Mouse (Mus musculus) hindbrain, embryonic 14.5 days (tissue): ENCODE measurements at regions not wholly inside any gene's neighbourhood (a gene's known extent, or its start where the extent isn't known, plus 50 kb on each side); places are given as distances from the start of the nearest gene placed in this dataset.

Experiments used
- ATAC-seq: fragments of 200-750 bp; cut with Nextera tagmentation; 2 replicates; pipeline ENCODE4 v1.8.0; 2017; ENCODE audit warnings: moderate number of reproducible peaks, mild to moderate bottlenecking, moderate TSS enrichment, moderate library complexity; ENCODE audit not compliant: low FRiP score
- DNase-seq: peaks from one replicate; pipeline ENCODE4 v3.0.0-alpha.2; 2015; ENCODE audit warnings: low spot score
- H3K27ac ChIP-seq: fragments of 300-500 bp; sonication (generic); 2 replicates; pipeline ENCODE4 v1.5.1; 2014; ENCODE audit warnings: mild to moderate bottlenecking, moderate library complexity
- H3K27me3 ChIP-seq: fragments of 300-500 bp; sonication (generic); 2 replicates; pipeline ENCODE4 v1.6.1; 2014; ENCODE audit warnings: mild to moderate bottlenecking, low read length, mixed read lengths; ENCODE audit not compliant: control insufficient read depth, insufficient read depth
- H3K36me3 ChIP-seq: fragments of 300-500 bp; sonication (generic); replicated peaks from 2 replicates; pipeline ENCODE4 v1.6.1; 2014; ENCODE audit not compliant: control insufficient read depth, insufficient read depth
- H3K4me1 ChIP-seq: fragments of 300-500 bp; sonication (generic); replicated peaks from 2 replicates; pipeline ENCODE4 v1.6.1; 2014; ENCODE audit warnings: antibody characterized with exemption, low read length, mixed read lengths; ENCODE audit not compliant: control insufficient read depth, insufficient read depth
- H3K4me2 ChIP-seq: fragments of 300-500 bp; sonication (generic); replicated peaks from 2 replicates; pipeline ENCODE4 v1.6.1; 2014; ENCODE audit warnings: mild to moderate bottlenecking, moderate library complexity
- H3K4me3 ChIP-seq: fragments of 300-500 bp; sonication (generic); replicated peaks from 2 replicates; pipeline ENCODE4 v1.5.1; 2014; ENCODE audit warnings: mild to moderate bottlenecking, low read length
- H3K9ac ChIP-seq: fragments of 300-500 bp; sonication (generic); 2 replicates; pipeline ENCODE4 v1.6.1; 2014
- H3K9me3 ChIP-seq: fragments of 300-500 bp; sonication (generic); 2 replicates; pipeline ENCODE4 v1.6.1; 2016; ENCODE audit warnings: low read length; ENCODE audit not compliant: control insufficient read depth
- WGBS: fragments of 180-500 bp; shearing (Covaris S2); extraction: QIAGEN DNeasy Blood & Tissue Kit; methylation state at CpG from one replicate; pipeline ENCODE4 v1.1.7; 2014; 5-methylcytosine and 5-hydroxymethylcytosine counted together

GRCm38 (mm10) chr10:37480331-37480730 is 341.6 kb upstream of the Marcks start:
- WGBS = 84% methylated on average over 1 of the region's 1 CpGs
- DNase-seq (no peak), ATAC-seq (no peak)
- Histone ChIP-seq H3K4me2 (no peak overlapping the region), H3K4me1 (no peaks in the 10 kb centered on the region), H3K27me3 (no peaks in the 10 kb centered on the region), H3K27ac (no peak overlapping the region), H3K4me3 (no peak overlapping the region), H3K36me3 (no peaks in the 10 kb centered on the region), H3K9me3 (no peaks in the 10 kb centered on the region), H3K9ac (no peak overlapping the region)

DNA sequence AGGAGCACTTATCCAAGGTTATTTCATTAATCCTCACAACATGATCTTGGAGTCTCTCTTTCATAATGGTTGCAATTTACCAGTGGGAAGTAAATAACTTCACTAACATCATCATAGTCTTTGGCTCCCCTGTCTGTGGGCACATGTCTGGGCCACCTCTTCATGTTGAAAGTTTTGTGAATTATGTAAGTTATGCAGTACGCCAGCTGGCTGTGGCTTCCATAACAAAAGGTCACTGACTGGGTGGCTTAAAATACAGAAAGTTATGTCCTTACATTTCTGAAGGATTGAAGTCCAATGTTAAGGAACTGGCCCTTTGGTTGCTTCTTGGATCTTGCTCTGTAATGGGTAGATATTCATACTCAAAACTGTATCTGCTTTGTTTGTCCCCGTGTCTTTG is 339.4 kb upstream of the Marcks start:
- Histone ChIP-seq H3K4me3 (no peak overlapping the region), H3K27ac (no peak overlapping the region), H3K4me2 (no peak overlapping the region), H3K9me3 (no peaks in the 10 kb centered on the region), H3K27me3 (no peaks in the 10 kb centered on the region), H3K36me3 (no peaks in the 10 kb centered on the region), H3K4me1 (no peaks in the 10 kb centered on the region), H3K9ac (no peak overlapping the region)
- DNase-seq = no peak
- no peak for ATAC-seq
- WGBS = 93% methylated on average over 2 of the region's 2 CpGs

GRCm38 (mm10) chr10:37473086-37473485 is 334.4 kb upstream of the Marcks start:
- ATAC-seq = no peak
- no peak overlapping the region for H3K4me3 ChIP-seq
- H3K9ac ChIP-seq = no peak overlapping the region
- H3K27me3 ChIP-seq = no peaks in the 10 kb centered on the region
- H3K27ac ChIP-seq = no peak overlapping the region
- no peak overlapping the region for H3K4me2 ChIP-seq
- WGBS = 71% methylated on average over 5 of the region's 5 CpGs
- no peaks in the 10 kb centered on the region for H3K9me3 ChIP-seq
- H3K36me3 ChIP-seq = no peaks in the 10 kb centered on the region
- DNase-seq = no peak
- H3K4me1 ChIP-seq = no peaks in the 10 kb centered on the region

DNA sequence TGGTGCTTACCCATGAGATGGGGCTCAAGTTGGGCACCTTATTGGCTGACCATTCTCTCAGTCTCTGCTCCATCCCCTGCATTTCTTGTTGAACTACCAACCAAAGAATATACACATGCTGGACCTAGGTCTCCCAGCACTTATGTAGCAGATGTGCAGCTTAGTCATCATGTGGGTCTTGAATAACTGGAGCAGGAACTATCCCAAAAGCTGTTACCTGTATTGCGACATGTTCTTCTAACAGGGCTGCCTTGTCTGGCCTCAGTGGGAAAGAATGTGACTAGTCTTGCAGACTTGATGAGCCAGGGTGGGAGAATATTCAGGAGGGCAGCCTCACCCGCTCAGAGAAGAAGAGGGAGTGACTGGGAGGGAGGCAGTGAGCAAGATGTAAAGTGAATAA is 318.7 kb upstream of the Marcks start:
- Histone ChIP-seq H3K36me3 (no peaks in the 10 kb centered on the region), H3K9me3 (no peaks in the 10 kb centered on the region), H3K4me2 (no peak overlapping the region), H3K4me1 (no peaks in the 10 kb centered on the region), H3K27ac (no peak overlapping the region), H3K4me3 (no peak overlapping the region), H3K27me3 (no peaks in the 10 kb centered on the region), H3K9ac (no peak overlapping the region)
- DNase-seq (no peak), ATAC-seq (no peak)
- WGBS = 79% methylated on average over 2 of the region's 2 CpGs

GRCm38 (mm10) chr10:37449894-37450293 is 311.2 kb upstream of the Marcks start:
- Histone ChIP-seq H3K9me3 (no peaks in the 10 kb centered on the region), H3K36me3 (no peaks in the 10 kb centered on the region), H3K4me2 (no peak overlapping the region), H3K27ac (no peak overlapping the region), H3K4me3 (no peak overlapping the region), H3K4me1 (no peaks in the 10 kb centered on the region), H3K27me3 (no peaks in the 10 kb centered on the region), H3K9ac (no peak overlapping the region)
- DNase-seq = no peak
- no peak for ATAC-seq
- WGBS = 85% methylated on average over 2 of the region's 2 CpGs

GRCm38 (mm10) chr10:37447333-37448204 is 308.8 kb upstream of the Marcks start:
- H3K4me1 ChIP-seq = no peaks in the 10 kb centered on the region
- no peak overlapping the region for H3K27ac ChIP-seq
- DNase-seq = no peak
- no peak overlapping the region for H3K9ac ChIP-seq
- H3K27me3 ChIP-seq = no peaks in the 10 kb centered on the region
- no peak overlapping the region for H3K4me3 ChIP-seq
- H3K4me2 ChIP-seq = no peak overlapping the region
- no peaks in the 10 kb centered on the region for H3K9me3 ChIP-seq
- no peak for ATAC-seq
- WGBS = 76% methylated on average over 4 of the region's 4 CpGs
- H3K36me3 ChIP-seq = no peaks in the 10 kb centered on the region

- ATAC-seq = peak; percentile 60
- no peaks in the 10 kb centered on the region for H3K27me3 ChIP-seq
- peaks cover 3% of the 10 kb centered on the region; the same call in 1 of the 2 replicates for H3K4me1 ChIP-seq
- no peaks in the 10 kb centered on the region for H3K9me3 ChIP-seq
- no peak overlapping the region for H3K4me3 ChIP-seq
- H3K27ac ChIP-seq = no peak overlapping the region
- H3K9ac ChIP-seq = no peak overlapping the region
- DNase-seq = peak; percentile 28
- WGBS = 34% methylated on average over 4 of the region's 4 CpGs
- H3K36me3 ChIP-seq = no peaks in the 10 kb centered on the region
- H3K4me2 ChIP-seq = no peak overlapping the region
These were observed 301.3 kb upstream of the Marcks start for GRCm38 (mm10) chr10:37439863-37440613.

DNA sequence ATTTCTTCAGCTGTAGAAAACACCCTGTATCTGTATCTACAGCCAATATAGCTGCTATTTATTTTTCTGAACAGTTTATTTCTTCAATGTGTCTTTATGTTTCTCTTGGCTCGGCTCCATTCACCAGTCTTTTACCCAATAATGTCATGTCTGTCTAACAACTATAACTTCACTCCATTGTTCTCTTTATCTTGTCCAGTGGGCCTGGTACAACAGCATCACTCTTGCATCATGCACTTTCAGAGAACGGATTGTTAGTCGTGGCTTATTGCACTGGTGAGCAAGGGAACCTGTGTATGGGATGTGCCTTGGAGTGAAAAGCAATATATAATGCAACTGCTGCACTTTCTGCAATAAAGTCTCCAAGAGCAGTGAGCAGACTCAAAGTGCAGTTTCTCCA is 299.6 kb upstream of the Marcks start:
- Histone ChIP-seq H3K4me3 (no peak overlapping the region), H3K9me3 (no peaks in the 10 kb centered on the region), H3K4me1 (peaks cover 3% of the 10 kb centered on the region), H3K9ac (no peak overlapping the region), H3K27me3 (no peaks in the 10 kb centered on the region), H3K27ac (no peak overlapping the region), H3K4me2 (no peak overlapping the region), H3K36me3 (no peaks in the 10 kb centered on the region)
- DNase-seq (no peak), ATAC-seq (no peak)
- 62% methylated on average over 3 of the region's 3 CpGs for WGBS

DNA sequence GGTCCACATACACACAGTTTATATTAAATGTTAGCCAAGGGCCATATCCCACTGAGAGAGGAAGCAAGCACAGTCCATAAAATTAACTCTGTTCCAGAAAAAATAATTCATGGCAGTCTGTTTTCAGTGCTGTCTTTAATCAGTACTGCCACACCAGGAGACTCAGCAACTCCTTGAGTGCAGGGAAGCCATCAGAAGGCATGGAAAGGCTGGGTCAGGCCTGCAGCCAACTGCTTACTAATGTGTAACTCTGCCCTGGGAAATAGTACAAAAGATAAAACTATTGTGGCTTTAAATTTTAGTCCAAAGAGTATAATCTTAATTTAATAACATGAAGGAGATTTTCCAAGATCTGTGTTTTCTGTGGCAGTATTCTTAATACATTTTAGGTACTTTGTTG is 298.1 kb upstream of the Marcks start:
- Histone ChIP-seq H3K36me3 (no peaks in the 10 kb centered on the region), H3K9ac (no peak overlapping the region), H3K4me1 (peaks cover 3% of the 10 kb centered on the region), H3K27me3 (no peaks in the 10 kb centered on the region), H3K9me3 (no peaks in the 10 kb centered on the region), H3K27ac (no peak overlapping the region), H3K4me3 (no peak overlapping the region), H3K4me2 (no peak overlapping the region)
- no peak for DNase-seq
- ATAC-seq = no peak
